20 mouse cellular contexts compared by ENCODE assay signal in the genomic region with DNA sequence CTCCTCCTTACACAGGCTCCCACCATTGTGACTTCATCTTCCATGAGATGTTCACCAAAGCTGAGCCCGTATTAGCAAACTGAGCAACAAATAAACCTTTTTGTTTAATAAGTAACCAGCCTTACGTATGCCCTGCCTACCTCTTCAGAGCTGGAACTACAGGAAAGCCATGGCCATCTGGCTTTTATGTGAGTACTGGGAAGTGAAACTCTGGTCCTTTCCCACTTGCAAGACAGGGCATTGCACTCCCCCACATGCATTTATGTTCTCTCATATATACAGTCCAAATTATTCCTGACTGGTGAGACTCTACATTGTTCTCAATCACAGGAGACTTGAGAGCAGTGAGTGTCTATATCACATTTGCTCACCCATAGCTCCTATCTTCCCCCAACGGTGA.
"Had no signal": no experiment of that assay in that cellular context is flagged by ENCODE, and none has a peak within 500 bp of the region (broad histone marks: within the 10 kb centered on the region; RNA-seq: fewer than 3 reads in every experiment).

No protein-coding gene starts in this region.

- H3K4me2 ChIP-seq: intestine, embryonic 15.5 days; limb, embryonic 13.5 days; liver, embryonic 12.5 days; liver, embryonic 15.5 days; midbrain, embryonic 13.5 days had no signal

- ATAC-seq: intestine, embryonic 15.5 days; liver, embryonic 12.5 days; midbrain, embryonic 13.5 days; midbrain, embryonic 16.5 days had no signal

- H3K9me3 ChIP-seq: intestine, embryonic 15.5 days; limb, embryonic 10.5 days; limb, embryonic 13.5 days; liver, embryonic 12.5 days; liver, embryonic 15.5 days; megakaryocyte, embryonic 14.5 days; midbrain, embryonic 10.5 days; midbrain, embryonic 13.5 days had no signal

- H3K4me3 ChIP-seq: intestine, embryonic 15.5 days; layer of hippocampus, adult 2 months; limb, embryonic 10.5 days; limb, embryonic 13.5 days; liver, embryonic 12.5 days; liver, embryonic 15.5 days; megakaryocyte, embryonic 14.5 days; midbrain, embryonic 10.5 days; midbrain, embryonic 13.5 days had no signal

- DNase-seq: kidney, adult 11 months; kidney, adult 8-10 months; kidney, postnatal 10 days; kidney, postnatal 4 days; layer of hippocampus, adult 9-11 months; liver; lung, adult 18-20 months; lung, postnatal 14 days; lung, postnatal 4 days; thymus, postnatal 25 days had no signal

- H3K9ac ChIP-seq: intestine, embryonic 15.5 days; limb, embryonic 13.5 days; liver, embryonic 12.5 days; liver, embryonic 15.5 days; midbrain, embryonic 13.5 days had no signal

- H3K27ac ChIP-seq: intestine, embryonic 15.5 days; layer of hippocampus, adult 2 months; limb, embryonic 10.5 days; limb, embryonic 13.5 days; liver, embryonic 12.5 days; liver, embryonic 15.5 days; midbrain, embryonic 10.5 days; midbrain, embryonic 13.5 days had no signal

- H3K4me1 ChIP-seq: intestine, embryonic 15.5 days; liver, embryonic 12.5 days; liver, embryonic 15.5 days; midbrain, embryonic 13.5 days had no signal

- H3K27me3 ChIP-seq: intestine, embryonic 15.5 days; limb, embryonic 13.5 days; liver, embryonic 12.5 days; liver, embryonic 15.5 days; midbrain, embryonic 13.5 days had no signal

- H3K36me3 ChIP-seq: intestine, embryonic 15.5 days; limb, embryonic 10.5 days; limb, embryonic 13.5 days; liver, embryonic 12.5 days; liver, embryonic 15.5 days; midbrain, embryonic 10.5 days; midbrain, embryonic 13.5 days had no signal
